Mouse (Mus musculus) embryonic facial prominence, embryonic 12.5 days (tissue): ENCODE measurements around the gene Pax4. TPM values are rescaled to one million over a fixed set of nuclear protein-coding genes. Genes with fewer than 3 reads are reported as not detected.

Experiments
- ATAC-seq: fragments of 200-750 bp; cut with Nextera tagmentation; 2 replicates; pipeline ENCODE4 v1.8.0; 2017; ENCODE audit not compliant: insufficient number of reproducible peaks, insufficient read depth, low FRiP score, low TSS enrichment
- H3K27ac ChIP-seq: fragments of 300-500 bp; sonication (generic); 2 replicates; pipeline ENCODE4 v1.5.1; 2016; ENCODE audit warnings: mild to moderate bottlenecking
- H3K27me3 ChIP-seq: fragments of 300-500 bp; sonication (generic); 2 replicates; pipeline ENCODE4 v1.6.1; 2016; ENCODE audit warnings: mild to moderate bottlenecking, moderate library complexity
- H3K36me3 ChIP-seq: fragments of 300-500 bp; sonication (generic); 2 replicates; pipeline ENCODE4 v1.6.1; 2016; ENCODE audit warnings: mild to moderate bottlenecking
- H3K4me1 ChIP-seq: fragments of 300-500 bp; sonication (generic); 2 replicates; pipeline ENCODE4 v1.6.1; 2016
- H3K4me2 ChIP-seq: fragments of 300-500 bp; sonication (generic); replicated peaks from 2 replicates; pipeline ENCODE4 v1.6.1; 2016; ENCODE audit warnings: mild to moderate bottlenecking, moderate library complexity
- H3K4me3 ChIP-seq: fragments of 300-500 bp; sonication (generic); 2 replicates; pipeline ENCODE4 v1.5.1; 2016; ENCODE audit warnings: mild to moderate bottlenecking
- H3K9ac ChIP-seq: fragments of 300-500 bp; sonication (generic); 2 replicates; pipeline ENCODE4 v1.6.1; 2016; ENCODE audit warnings: mild to moderate bottlenecking, moderate library complexity
- H3K9me3 ChIP-seq: fragments of 300-500 bp; sonication (generic); 2 replicates; pipeline ENCODE4 v1.6.1; 2016; ENCODE audit warnings: mild to moderate bottlenecking, moderate library complexity
- WGBS: fragments of 180-500 bp; shearing (Covaris S2); methylation state at CpG from one replicate; pipeline ENCODE4 v1.1.7; 2016; 5-methylcytosine and 5-hydroxymethylcytosine counted together
- polyA plus RNA-seq: library from polyadenylated mRNA; unstranded; fragments of >200 nt; fragmentation: Nextera tagmentation; extraction: Ambion mirVana; gene quantifications from 2 replicates; pipeline ENCODE4 v1.2.1, GENCODE M21; 2016

The Pax4 gene
- polyA plus RNA-seq, 1 experiment from 2014 or later = not detected

GRCm38 (mm10) chr6:28420361-28420760, 28.8 kb downstream of the Pax4 start:
- peak overlapping the region; percentile 74 for H3K9ac ChIP-seq
- H3K4me1 ChIP-seq = peaks cover 33% of the 10 kb centered on the region
- H3K4me2 ChIP-seq = peak overlapping the region; percentile 86
- 81% methylated on average over 17 of the region's 17 CpGs for WGBS
- H3K9me3 ChIP-seq = no peaks in the 10 kb centered on the region
- H3K36me3 ChIP-seq = peaks cover 34% of the 10 kb centered on the region
- H3K27me3 ChIP-seq = no peaks in the 10 kb centered on the region
- H3K4me3 ChIP-seq = peak overlapping the region; percentile 85
- H3K27ac ChIP-seq = no peak overlapping the region
- no peak for ATAC-seq

GRCm38 (mm10) chr6:28419673-28420072, 29.5 kb downstream of the Pax4 start:
- H3K9ac ChIP-seq = no peak overlapping the region
- no peaks in the 10 kb centered on the region for H3K27me3 ChIP-seq
- no peak overlapping the region for H3K27ac ChIP-seq
- ATAC-seq = no peak
- H3K4me2 ChIP-seq = peak overlapping the region; percentile 86
- no peaks in the 10 kb centered on the region for H3K9me3 ChIP-seq
- 76% methylated on average over 2 of the region's 2 CpGs for WGBS
- no peak overlapping the region for H3K4me3 ChIP-seq
- peaks cover 29% of the 10 kb centered on the region for H3K4me1 ChIP-seq
- peaks cover 40% of the 10 kb centered on the region for H3K36me3 ChIP-seq

GRCm38 (mm10) chr6:28418449-28418848, 30.7 kb downstream of the Pax4 start:
- Histone ChIP-seq H3K4me1 (peaks cover 24% of the 10 kb centered on the region), H3K27ac (no peak overlapping the region), H3K9me3 (no peaks in the 10 kb centered on the region), H3K9ac (no peak overlapping the region), H3K27me3 (no peaks in the 10 kb centered on the region), H3K36me3 (peaks cover 40% of the 10 kb centered on the region), H3K4me2 (no peak overlapping the region), H3K4me3 (no peak overlapping the region)
- ATAC-seq = no peak
- WGBS = 92% methylated on average over 14 of the region's 14 CpGs

- Histone ChIP-seq H3K4me3 (no peak overlapping the region), H3K9me3 (no peaks in the 10 kb centered on the region), H3K4me2 (no peak overlapping the region), H3K4me1 (peaks cover 20% of the 10 kb centered on the region), H3K27ac (no peak overlapping the region), H3K36me3 (peaks cover 40% of the 10 kb centered on the region), H3K9ac (no peak overlapping the region), H3K27me3 (no peaks in the 10 kb centered on the region)
- WGBS = 71% methylated on average over 4 of the region's 4 CpGs
- ATAC-seq = no peak
Measured at GRCm38 (mm10) chr6:28416981-28417380, 32.2 kb downstream of the Pax4 start.

GRCm38 (mm10) chr6:28411236-28411635, 37.9 kb downstream of the Pax4 start:
- no peaks in the 10 kb centered on the region for H3K27me3 ChIP-seq
- no peak overlapping the region for H3K9ac ChIP-seq
- H3K4me2 ChIP-seq = no peak overlapping the region
- no peak overlapping the region for H3K27ac ChIP-seq
- no peak for ATAC-seq
- H3K4me3 ChIP-seq = no peak overlapping the region
- H3K9me3 ChIP-seq = no peaks in the 10 kb centered on the region
- peaks cover 14% of the 10 kb centered on the region for H3K36me3 ChIP-seq
- WGBS = 69% methylated on average over 2 of the region's 2 CpGs
- H3K4me1 ChIP-seq = no peaks in the 10 kb centered on the region

GRCm38 (mm10) chr6:28410053-28410452, 39.1 kb downstream of the Pax4 start:
- no peak for ATAC-seq
- Histone ChIP-seq H3K36me3 (peaks cover 3% of the 10 kb centered on the region; the same call in 1 of the 2 replicates), H3K27me3 (no peaks in the 10 kb centered on the region), H3K4me2 (no peak overlapping the region), H3K4me3 (no peak overlapping the region), H3K4me1 (no peaks in the 10 kb centered on the region), H3K9ac (no peak overlapping the region), H3K27ac (no peak overlapping the region), H3K9me3 (no peaks in the 10 kb centered on the region)
- 86% methylated on average over 9 of the region's 9 CpGs for WGBS

GRCm38 (mm10) chr6:28399791-28400190, 49.4 kb downstream of the Pax4 start:
- H3K4me2 ChIP-seq = no peak overlapping the region
- H3K27me3 ChIP-seq = peaks cover 28% of the 10 kb centered on the region
- H3K27ac ChIP-seq = no peak overlapping the region
- H3K36me3 ChIP-seq = no peaks in the 10 kb centered on the region
- no peak overlapping the region for H3K9ac ChIP-seq
- no peak for ATAC-seq
- no peaks in the 10 kb centered on the region for H3K4me1 ChIP-seq
- WGBS = 88% methylated on average over 4 of the region's 4 CpGs
- no peaks in the 10 kb centered on the region for H3K9me3 ChIP-seq
- H3K4me3 ChIP-seq = no peak overlapping the region

GRCm38 (mm10) chr6:28398726-28399125, 50.4 kb downstream of the Pax4 start:
- Histone ChIP-seq H3K4me2 (no peak overlapping the region), H3K9me3 (no peaks in the 10 kb centered on the region), H3K4me3 (no peak overlapping the region), H3K27ac (no peak overlapping the region), H3K36me3 (no peaks in the 10 kb centered on the region), H3K27me3 (peaks cover 28% of the 10 kb centered on the region), H3K9ac (no peak overlapping the region), H3K4me1 (no peaks in the 10 kb centered on the region)
- ATAC-seq = no peak
- 89% methylated on average over 3 of the region's 3 CpGs for WGBS

GRCm38 (mm10) chr6:28397681-28398203, 51.4 kb downstream of the Pax4 start, which contains the start of gene Zfp800:
Zfp800 (minus strand) TSS chr6:28398005.
- under 1% methylated on average over 33 of the region's 33 CpGs for WGBS
- Histone ChIP-seq H3K4me2 (peak within 1 kb of the TSS; percentile 78), H3K4me3 (peak within 1 kb of the TSS; percentile 37), H3K9me3 (no peaks in the 10 kb centered on the region), H3K36me3 (no peaks in the 10 kb centered on the region), H3K9ac (peak within 1 kb of the TSS; percentile 42), H3K27ac (no peak within 1 kb of the TSS), H3K27me3 (peaks cover 28% of the 10 kb centered on the region), H3K4me1 (no peaks in the 10 kb centered on the region)
- ATAC-seq = peak; percentile 77; the same call in 1 of the 2 replicates

- Histone ChIP-seq H3K9ac (no peak overlapping the region; the same call in 1 of the 2 replicates), H3K9me3 (no peaks in the 10 kb centered on the region), H3K4me1 (no peaks in the 10 kb centered on the region), H3K4me3 (peak overlapping the region; percentile 37), H3K4me2 (peak overlapping the region; percentile 78), H3K36me3 (no peaks in the 10 kb centered on the region), H3K27ac (no peak overlapping the region), H3K27me3 (peaks cover 28% of the 10 kb centered on the region)
- WGBS = 2% methylated on average over 19 of the region's 19 CpGs
- no peak for ATAC-seq
Measured at GRCm38 (mm10) chr6:28396853-28397457, 52.2 kb downstream of the Pax4 start.

- Histone ChIP-seq H3K9ac (no peak overlapping the region), H3K27ac (no peak overlapping the region), H3K4me1 (no peaks in the 10 kb centered on the region), H3K36me3 (no peaks in the 10 kb centered on the region), H3K4me3 (peak overlapping the region; percentile 37), H3K9me3 (no peaks in the 10 kb centered on the region), H3K4me2 (peak overlapping the region; percentile 78; the same call in 1 of the 2 replicates), H3K27me3 (peaks cover 28% of the 10 kb centered on the region)
- ATAC-seq = no peak
- 22% methylated on average over 15 of the region's 15 CpGs for WGBS
Measured at GRCm38 (mm10) chr6:28396051-28396852, 52.9 kb downstream of the Pax4 start.
